Mouse (Mus musculus): ENCODE data around the gene Mmp20. TPM values are rescaled to one million over a fixed set of nuclear protein-coding genes. Genes with fewer than 3 reads are reported as not detected.

Gene Mmp20
- polyA plus RNA-seq, 1 experiment, result not detected

GRCm38 (mm10) chr9:7659469-7660020 is 31.5 kb downstream of the Mmp20 start:
- H3ac ChIP-seq (ENCODE audit: control insufficient read depth, insufficient read length), result no peak overlapping the region
- no peak overlapping the region for H3K4me2 ChIP-seq (ENCODE audit: low read depth)
- no peaks in the 10 kb centered on the region for H3K36me3 ChIP-seq (ENCODE audit: control insufficient read depth, insufficient read depth)
- H3K27me3 ChIP-seq (ENCODE audit: control insufficient read depth, insufficient read depth, insufficient read length), result no peaks in the 10 kb centered on the region
- TF ChIP-seq MAX (IDR thresholded peaks at IDR 0.05; ENCODE audit: low read depth), result no peak
- no peak for TF ChIP-seq USF1 (IDR thresholded peaks at IDR 0.05; ENCODE audit: low read depth)
- TF ChIP-seq POLR2A (IDR thresholded peaks at IDR 0.05; ENCODE audit: insufficient read length, low read depth), result no peak
- TF ChIP-seq MYOG (IDR thresholded peaks at IDR 0.05; ENCODE audit: control insufficient read depth in 1 of 3, insufficient read depth in 1 of 3, insufficient read length in 2 of 3, low read depth in 2 of 3), result no peak
- TF ChIP-seq POLR2AphosphoS2 (IDR thresholded peaks at IDR 0.05; ENCODE audit: insufficient read length, low read depth), result no peak
- TF ChIP-seq E2F4 (IDR thresholded peaks at IDR 0.05; ENCODE audit: insufficient read depth), result no peak
- no peak for TF ChIP-seq TCF3 (IDR thresholded peaks at IDR 0.05; ENCODE audit: insufficient read length, low read depth)
- no peak for TF ChIP-seq TCF12 (IDR thresholded peaks at IDR 0.05; ENCODE audit: insufficient read depth, poor library complexity, severe bottlenecking)
- no peak for TF ChIP-seq SRF (IDR thresholded peaks at IDR 0.05; ENCODE audit: control insufficient read depth, insufficient read length, low read depth)
- TF ChIP-seq MYOD1 (IDR thresholded peaks at IDR 0.05; ENCODE audit: control insufficient read depth in 1 of 3, insufficient read length in 2 of 3, low read depth in 2 of 3), result no peak
- no peak for TF ChIP-seq CEBPB (IDR thresholded peaks at IDR 0.05; ENCODE audit: insufficient read depth, poor library complexity, severe bottlenecking)
- no peak for TF ChIP-seq REST (IDR thresholded peaks at IDR 0.05; ENCODE audit: insufficient read depth, insufficient read length)
- no peak overlapping the region for H3K4me3 ChIP-seq
- no peaks in the 10 kb centered on the region for H3K79me2 ChIP-seq (ENCODE audit: control insufficient read depth, insufficient read depth)

- Histone ChIP-seq H3K27me3 (ENCODE audit: control insufficient read depth, insufficient read depth, insufficient read length) (no peaks in the 10 kb centered on the region), H3ac (ENCODE audit: control insufficient read depth, insufficient read length) (no peak overlapping the region), H3K36me3 (ENCODE audit: control insufficient read depth, insufficient read depth) (no peaks in the 10 kb centered on the region), H3K4me3 (no peak overlapping the region), H3K4me2 (ENCODE audit: low read depth) (no peak overlapping the region), H3K79me2 (ENCODE audit: control insufficient read depth, insufficient read depth) (no peaks in the 10 kb centered on the region)
- TF ChIP-seq MYOD1 (IDR thresholded peaks at IDR 0.05; ENCODE audit: control insufficient read depth in 1 of 3, insufficient read length in 2 of 3, low read depth in 2 of 3), result no peak
Observed at GRCm38 (mm10) chr9:7661371-7661770, 33.3 kb downstream of the Mmp20 start.

GRCm38 (mm10) chr9:7669674-7670073 is 41.6 kb downstream of the Mmp20 start:
- no peak overlapping the region for H3K4me3 ChIP-seq
- H3K79me2 ChIP-seq (ENCODE audit: control insufficient read depth, insufficient read depth), result no peaks in the 10 kb centered on the region
- H3ac ChIP-seq (ENCODE audit: control insufficient read depth, insufficient read length), result no peak overlapping the region
- no peaks in the 10 kb centered on the region for H3K27me3 ChIP-seq (ENCODE audit: control insufficient read depth, insufficient read depth, insufficient read length)
- H3K4me2 ChIP-seq (ENCODE audit: low read depth), result no peak overlapping the region
- H3K36me3 ChIP-seq (ENCODE audit: control insufficient read depth, insufficient read depth), result no peaks in the 10 kb centered on the region
- TF ChIP-seq MYOG (IDR thresholded peaks at IDR 0.05; ENCODE audit: control insufficient read depth in 1 of 3, insufficient read depth in 1 of 3, insufficient read length in 2 of 3, low read depth in 2 of 3), result no peak

- no peaks in the 10 kb centered on the region for H3K79me2 ChIP-seq (ENCODE audit: control insufficient read depth, insufficient read depth)
- no peak overlapping the region for H3ac ChIP-seq (ENCODE audit: control insufficient read depth, insufficient read length)
- H3K36me3 ChIP-seq (ENCODE audit: control insufficient read depth, insufficient read depth), result no peaks in the 10 kb centered on the region
- no peak overlapping the region for H3K4me2 ChIP-seq (ENCODE audit: low read depth)
- TF ChIP-seq TCF12 (IDR thresholded peaks at IDR 0.05; ENCODE audit: insufficient read depth, poor library complexity, severe bottlenecking) (no peak), MAX (IDR thresholded peaks at IDR 0.05; ENCODE audit: low read depth) (no peak), TCF3 (IDR thresholded peaks at IDR 0.05; ENCODE audit: insufficient read length, low read depth) (no peak), MYOD1 (IDR thresholded peaks at IDR 0.05; ENCODE audit: control insufficient read depth in 1 of 3, insufficient read length in 2 of 3, low read depth in 2 of 3) (no peak), POLR2A (IDR thresholded peaks at IDR 0.05; ENCODE audit: insufficient read length, low read depth) (no peak), E2F4 (IDR thresholded peaks at IDR 0.05; ENCODE audit: insufficient read depth) (no peak), REST (IDR thresholded peaks at IDR 0.05; ENCODE audit: insufficient read depth, insufficient read length) (no peak), SRF (IDR thresholded peaks at IDR 0.05; ENCODE audit: control insufficient read depth, insufficient read length, low read depth) (no peak), CEBPB (IDR thresholded peaks at IDR 0.05; ENCODE audit: insufficient read depth, poor library complexity, severe bottlenecking) (no peak), USF1 (IDR thresholded peaks at IDR 0.05; ENCODE audit: low read depth) (no peak), POLR2AphosphoS2 (IDR thresholded peaks at IDR 0.05; ENCODE audit: insufficient read length, low read depth) (no peak), MYOG (IDR thresholded peaks at IDR 0.05; ENCODE audit: control insufficient read depth in 1 of 3, insufficient read depth in 1 of 3, insufficient read length in 2 of 3, low read depth in 2 of 3) (no peak)
- H3K27me3 ChIP-seq (ENCODE audit: control insufficient read depth, insufficient read depth, insufficient read length), result no peaks in the 10 kb centered on the region
- H3K4me3 ChIP-seq, result no peak overlapping the region
Observed at GRCm38 (mm10) chr9:7672985-7673384, 45.0 kb downstream of the Mmp20 start.

GRCm38 (mm10) chr9:7678154-7678837 is 50.3 kb downstream of the Mmp20 start:
- Histone ChIP-seq H3K27me3 (ENCODE audit: control insufficient read depth, insufficient read depth, insufficient read length) (no peaks in the 10 kb centered on the region), H3ac (ENCODE audit: control insufficient read depth, insufficient read length) (no peak overlapping the region), H3K4me2 (ENCODE audit: low read depth) (no peak overlapping the region), H3K4me3 (no peak overlapping the region), H3K79me2 (ENCODE audit: control insufficient read depth, insufficient read depth) (no peaks in the 10 kb centered on the region), H3K36me3 (ENCODE audit: control insufficient read depth, insufficient read depth) (no peaks in the 10 kb centered on the region)
- no peak for TF ChIP-seq SRF (IDR thresholded peaks at IDR 0.05; ENCODE audit: control insufficient read depth, insufficient read length, low read depth)
- no peak for TF ChIP-seq CEBPB (IDR thresholded peaks at IDR 0.05; ENCODE audit: insufficient read depth, poor library complexity, severe bottlenecking)
- TF ChIP-seq MYOG (IDR thresholded peaks at IDR 0.05; ENCODE audit: control insufficient read depth in 1 of 3, insufficient read depth in 1 of 3, insufficient read length in 2 of 3, low read depth in 2 of 3), result no peak
- no peak for TF ChIP-seq TCF12 (IDR thresholded peaks at IDR 0.05; ENCODE audit: insufficient read depth, poor library complexity, severe bottlenecking)
- TF ChIP-seq TCF3 (IDR thresholded peaks at IDR 0.05; ENCODE audit: insufficient read length, low read depth), result no peak
- no peak for TF ChIP-seq E2F4 (IDR thresholded peaks at IDR 0.05; ENCODE audit: insufficient read depth)
- TF ChIP-seq MYOD1 (IDR thresholded peaks at IDR 0.05; ENCODE audit: control insufficient read depth in 1 of 3, insufficient read length in 2 of 3, low read depth in 2 of 3), result no peak
- no peak for TF ChIP-seq POLR2AphosphoS2 (IDR thresholded peaks at IDR 0.05; ENCODE audit: insufficient read length, low read depth)
- no peak for TF ChIP-seq REST (IDR thresholded peaks at IDR 0.05; ENCODE audit: insufficient read depth, insufficient read length)
- TF ChIP-seq USF1 (IDR thresholded peaks at IDR 0.05; ENCODE audit: low read depth), result no peak
- no peak for TF ChIP-seq POLR2A (IDR thresholded peaks at IDR 0.05; ENCODE audit: insufficient read length, low read depth)
- TF ChIP-seq MAX (IDR thresholded peaks at IDR 0.05; ENCODE audit: low read depth), result no peak

Measured in myocyte (in vitro differentiated cells).